Mouse (Mus musculus) cerebellum, adult 2 months (tissue): ENCODE data around the gene Cideb.

Source experiments
- CTCF ChIP-seq: fragments of 200-500 bp; IDR thresholded peaks from 2 replicates; pipeline ENCODE4 v1.5.1; 2011; ENCODE audit warnings: low read depth, mild to moderate bottlenecking, control low read depth, low read length, moderate library complexity, borderline replicate concordance; ENCODE audit not compliant: insufficient read depth
- POLR2A ChIP-seq: fragments of 200-500 bp; IDR thresholded peaks from 2 replicates; pipeline ENCODE4 v1.6.1; 2011; ENCODE audit warnings: low read length, control low read depth, borderline replicate concordance; ENCODE audit not compliant: insufficient read depth

- TF ChIP-seq POLR2A (no peak), CTCF (no peak)
Measured at GRCm38 (mm10) chr14:55709509-55709908, 48.7 kb downstream of the Cideb start.
